Mouse (Mus musculus) lung, postnatal 0 days (tissue): Measurements from ENCODE around the gene Flot1. TPM values are rescaled to one million over a fixed set of nuclear protein-coding genes. Genes with fewer than 3 reads are reported as not detected.
A peak's percentile ranks its signal among the peaks of the same experiment; 100 is the strongest.
"Not testable (repeated sequence)": the region's sequence is repeated elsewhere in the genome, so short reads cannot be mapped to it uniquely, and the experiment has no call there.

Experiments used
- ATAC-seq: fragments of 200-750 bp; cut with Nextera tagmentation; 2 replicates; pipeline ENCODE4 v1.8.0; 2017; ENCODE audit warnings: moderate library complexity
- DNase-seq: peaks from one replicate; pipeline ENCODE4 v3.0.0-alpha.2; 2016; ENCODE audit warnings: low spot score
- H3K27ac ChIP-seq: fragments of 300-500 bp; sonication (generic); 2 replicates; pipeline ENCODE4 v1.5.1; 2014; ENCODE audit warnings: antibody characterized with exemption, mild to moderate bottlenecking, low read length, mixed read lengths
- H3K27me3 ChIP-seq: fragments of 300-500 bp; sonication (generic); replicated peaks from 2 replicates; pipeline ENCODE4 v1.6.1; 2014; ENCODE audit warnings: low read length, mixed read lengths; ENCODE audit not compliant: insufficient read depth
- H3K36me3 ChIP-seq: fragments of 300-500 bp; sonication (generic); 2 replicates; pipeline ENCODE4 v1.6.1; 2014; ENCODE audit warnings: low read length, mixed read lengths; ENCODE audit not compliant: insufficient read depth
- H3K4me1 ChIP-seq: fragments of 300-500 bp; sonication (generic); 2 replicates; pipeline ENCODE4 v1.6.1; 2014; ENCODE audit warnings: antibody characterized with exemption, low read depth, low read length, mixed read lengths; ENCODE audit not compliant: insufficient read depth
- H3K4me2 ChIP-seq: fragments of 300-500 bp; sonication (generic); replicated peaks from 2 replicates; pipeline ENCODE4 v1.6.1; 2014; ENCODE audit warnings: low read depth, mild to moderate bottlenecking, low read length, moderate library complexity, mixed read lengths
- H3K4me3 ChIP-seq: fragments of 300-500 bp; sonication (generic); 2 replicates; pipeline ENCODE4 v1.5.1; 2014; ENCODE audit warnings: low read depth, low read length
- H3K9ac ChIP-seq: fragments of 300-500 bp; sonication (generic); replicated peaks from 2 replicates; pipeline ENCODE4 v1.6.1; 2014; ENCODE audit warnings: low read depth, mild to moderate bottlenecking
- H3K9me3 ChIP-seq: fragments of 300-500 bp; sonication (generic); 2 replicates; pipeline ENCODE4 v1.6.1; 2016; ENCODE audit warnings: low read length, mixed read lengths
- CTCF ChIP-seq: IDR thresholded peaks from 2 replicates; pipeline ENCODE4 v1.5.1; 2016; ENCODE audit warnings: antibody characterized with exemption, mild to moderate bottlenecking
- EP300 ChIP-seq: IDR thresholded peaks from 2 replicates; pipeline ENCODE4 v1.6.1; 2016; ENCODE audit warnings: antibody characterized with exemption, mild to moderate bottlenecking, control low read depth
- WGBS: fragments of 180-500 bp; shearing (Covaris S2); extraction: QIAGEN DNeasy Blood & Tissue Kit; methylation state at CpG from one replicate; pipeline ENCODE4 v1.1.7; 2014; 5-methylcytosine and 5-hydroxymethylcytosine counted together
- polyA plus RNA-seq: library from polyadenylated mRNA; unstranded; fragments of >200 nt; fragmentation: Nextera tagmentation; extraction: Ambion mirVana; gene quantifications from 2 replicates; pipeline ENCODE4 v1.2.1, GENCODE M21; 2015

Flot1 gene
- polyA plus RNA-seq, 1 experiment from 2014 or later, result 106 TPM

DNA sequence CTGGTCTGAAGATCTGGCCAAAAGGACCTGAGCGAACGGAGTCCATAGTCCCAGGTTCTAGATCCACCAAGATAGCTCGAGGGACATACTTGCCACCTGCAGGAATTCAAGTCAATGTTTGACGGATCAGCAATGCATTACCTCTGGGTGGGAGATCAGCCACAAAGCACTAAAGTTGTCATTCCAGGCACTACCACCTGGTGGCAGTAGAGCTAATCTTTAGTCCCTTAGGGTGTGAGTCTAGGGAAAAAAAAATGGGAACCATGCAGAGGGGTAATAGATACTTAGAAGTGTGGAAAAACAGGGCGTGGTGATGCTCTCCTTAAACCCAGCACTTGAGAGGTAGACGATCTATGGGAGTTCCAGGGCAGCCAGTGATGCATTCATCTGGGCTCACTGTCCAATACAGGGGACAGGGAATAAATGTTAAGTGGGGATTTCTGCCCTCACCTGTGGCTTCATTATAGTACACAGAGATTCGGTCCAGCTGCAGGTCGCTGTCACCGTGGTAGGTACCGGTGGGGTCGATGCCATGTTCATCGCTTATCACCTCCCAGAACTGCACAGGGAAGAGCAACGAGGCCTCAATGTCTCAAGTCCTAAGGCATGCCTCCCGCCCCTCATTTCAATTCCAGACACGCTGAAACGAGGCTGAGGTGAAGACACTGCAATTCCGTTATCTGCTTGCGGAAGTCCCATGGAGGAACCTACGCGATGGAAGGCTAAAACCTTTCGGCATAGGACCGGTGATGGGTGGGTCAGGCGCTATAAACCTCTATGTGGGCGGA is 13.3 kb downstream of the Flot1 start:
- Histone ChIP-seq H3K27ac (peak overlapping the region; percentile 90), H3K36me3 (peaks cover 30% of the 10 kb centered on the region), H3K27me3 (no peaks in the 10 kb centered on the region), H3K9me3 (no peaks in the 10 kb centered on the region), H3K4me2 (peak overlapping the region; percentile 89), H3K9ac (peak overlapping the region; percentile 74), H3K4me3 (peak overlapping the region; percentile 61), H3K4me1 (peaks cover 5% of the 10 kb centered on the region; the same call in 1 of the 2 replicates)
- peak; percentile 94 for DNase-seq
- TF ChIP-seq EP300 (no peak), CTCF (peak; percentile 91)
- WGBS, result 7% methylated on average over 24 of the region's 24 CpGs
- ATAC-seq, result no peak

- peak overlapping the region; percentile 90 for H3K27ac ChIP-seq
- ATAC-seq (peak; percentile 15), DNase-seq (peak; percentile 80)
- 1% methylated on average over 21 of the region's 25 CpGs for WGBS
- H3K4me2 ChIP-seq, result peak overlapping the region; percentile 89
- no peak for TF ChIP-seq CTCF
- TF ChIP-seq EP300, result no peak
- no peaks in the 10 kb centered on the region for H3K9me3 ChIP-seq
- peaks cover 9% of the 10 kb centered on the region; the same call in 1 of the 2 replicates for H3K4me1 ChIP-seq
- no peaks in the 10 kb centered on the region for H3K27me3 ChIP-seq
- peak overlapping the region; percentile 74 for H3K9ac ChIP-seq
- peak overlapping the region; percentile 61 for H3K4me3 ChIP-seq
- H3K36me3 ChIP-seq, result peaks cover 30% of the 10 kb centered on the region
Observed at GRCm38 (mm10) chr17:35836991-35837422, 14.0 kb downstream of the Flot1 start.

- H3K4me2 ChIP-seq, result peak overlapping the region; percentile 89
- under 1% methylated on average over 18 of the region's 18 CpGs for WGBS
- H3K27me3 ChIP-seq, result no peaks in the 10 kb centered on the region
- H3K36me3 ChIP-seq, result peaks cover 28% of the 10 kb centered on the region
- no peak for TF ChIP-seq CTCF
- TF ChIP-seq EP300, result no peak
- no peaks in the 10 kb centered on the region for H3K9me3 ChIP-seq
- peak overlapping the region; percentile 61 for H3K4me3 ChIP-seq
- peak overlapping the region; percentile 74 for H3K9ac ChIP-seq
- peak overlapping the region; percentile 90 for H3K27ac ChIP-seq
- DNase-seq (peak; percentile 64), ATAC-seq (0 out of 2 replicates have a peak, but pooled peaks have one; percentile 2)
- peaks cover 11% of the 10 kb centered on the region; the same call in 1 of the 2 replicates for H3K4me1 ChIP-seq
Observed at GRCm38 (mm10) chr17:35837487-35837886, 14.5 kb downstream of the Flot1 start.

- H3K27me3 ChIP-seq, result no peaks in the 10 kb centered on the region
- peak within 1 kb of the TSS; percentile 61 for H3K4me3 ChIP-seq
- peaks cover 11% of the 10 kb centered on the region; the same call in 1 of the 2 replicates for H3K4me1 ChIP-seq
- H3K9ac ChIP-seq, result peak within 1 kb of the TSS; percentile 74
- ATAC-seq (peak; percentile 77), DNase-seq (peak; percentile 99)
- no peaks in the 10 kb centered on the region for H3K9me3 ChIP-seq
- under 1% methylated on average over 29 of the region's 29 CpGs for WGBS
- TF ChIP-seq EP300 (no peak), CTCF (no peak)
- H3K36me3 ChIP-seq, result peaks cover 22% of the 10 kb centered on the region
- H3K4me2 ChIP-seq, result peak within 1 kb of the TSS; percentile 89
- H3K27ac ChIP-seq, result peak within 1 kb of the TSS; percentile 90
Observed at GRCm38 (mm10) chr17:35838122-35838544, 15.1 kb downstream of the Flot1 start, which contains the start of gene Tubb5. TSS of gene Tubb5 (minus strand) at chr17:35838306.

DNA sequence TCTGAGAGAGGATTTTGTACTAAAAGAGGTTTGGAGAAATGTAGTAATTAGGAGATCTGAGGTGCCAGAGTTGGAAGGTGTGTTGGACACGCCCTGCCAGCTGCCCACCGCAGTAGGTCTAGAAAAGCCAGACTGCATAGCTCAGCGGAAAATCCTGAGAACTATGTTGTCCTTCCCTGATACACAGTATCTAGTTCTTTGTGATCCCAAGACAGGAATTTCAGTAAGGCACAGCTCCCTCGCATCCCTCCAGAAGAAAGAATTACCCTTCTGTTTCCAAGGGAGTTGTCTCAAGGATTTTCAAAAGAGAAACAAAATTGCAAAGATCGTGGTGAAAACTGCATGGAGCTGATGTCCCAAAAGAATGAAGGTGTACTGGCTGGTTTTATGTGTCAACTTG is 15.5 kb downstream of the Flot1 start:
- TF ChIP-seq EP300, result no peak
- no peak for TF ChIP-seq CTCF
- H3K4me1 ChIP-seq, result peaks cover 11% of the 10 kb centered on the region; the same call in 1 of the 2 replicates
- H3K27ac ChIP-seq, result peak overlapping the region; percentile 75; the same call in 1 of the 2 replicates
- WGBS, result under 1% methylated on average over 5 of the region's 5 CpGs
- H3K9ac ChIP-seq, result no peak overlapping the region
- peaks cover 22% of the 10 kb centered on the region for H3K36me3 ChIP-seq
- no peaks in the 10 kb centered on the region for H3K27me3 ChIP-seq
- no peaks in the 10 kb centered on the region for H3K9me3 ChIP-seq
- H3K4me2 ChIP-seq, result peak overlapping the region; percentile 89
- peak overlapping the region; percentile 61 for H3K4me3 ChIP-seq
- DNase-seq (no peak), ATAC-seq (no peak)

GRCm38 (mm10) chr17:35839002-35839401 is 16.0 kb downstream of the Flot1 start:
- peaks cover 21% of the 10 kb centered on the region for H3K36me3 ChIP-seq
- peak overlapping the region; percentile 89 for H3K4me2 ChIP-seq
- not testable (repeated sequence) for H3K9ac ChIP-seq, H3K4me3 ChIP-seq, H3K27me3 ChIP-seq, ATAC-seq, H3K9me3 ChIP-seq, DNase-seq
- WGBS, result 47% methylated on average over 3 of the region's 3 CpGs
- peak overlapping the region; percentile 43; the same call in 1 of the 2 replicates for H3K27ac ChIP-seq
- H3K4me1 ChIP-seq, result peaks cover 11% of the 10 kb centered on the region; the same call in 1 of the 2 replicates
